Mouse (Mus musculus) bone marrow macrophage, adult 2 months (primary cell): ENCODE results near the gene Tenm3.

Source experiments
- CTCF ChIP-seq: IDR thresholded peaks from 2 replicates; pipeline ENCODE4 v1.5.1; 2012; ENCODE audit warnings: low read depth, mild to moderate bottlenecking, low read length, moderate library complexity
- POLR2A ChIP-seq: IDR thresholded peaks from 2 replicates; pipeline ENCODE4 v1.6.1; 2012; ENCODE audit warnings: mild to moderate bottlenecking, low read depth, low read length, borderline replicate concordance

- TF ChIP-seq CTCF, result no peak
- TF ChIP-seq POLR2A, result no peak
These were observed 298.1 kb downstream of the Tenm3 start for GRCm38 (mm10) chr8:48545631-48546030.
